Mouse (Mus musculus): ENCODE measurements at regions not wholly inside any gene's neighbourhood (a gene's known extent, or its start where the extent isn't known, plus 50 kb on each side); places are given as distances from the start of the nearest gene placed in this dataset.

- no peak for DNase-seq
Observed at GRCm38 (mm10) chr15:97188545-97188944, 58.4 kb upstream of the Pced1b start.

GRCm38 (mm10) chr15:97187831-97188230 is 59.1 kb upstream of the Pced1b start:
- DNase-seq: no peak

GRCm38 (mm10) chr15:97186034-97186433 is 60.9 kb upstream of the Pced1b start:
- DNase-seq: peak in 1 of 2 experiments; percentile 35

- DNase-seq: no peak
Observed at GRCm38 (mm10) chr15:97182617-97183038, 64.3 kb upstream of the Pced1b start.

GRCm38 (mm10) chr15:97180970-97181669 is 65.8 kb upstream of the Pced1b start:
- no peak for DNase-seq

- DNase-seq: no peak
Observed at GRCm38 (mm10) chr15:97178286-97178685, 68.6 kb upstream of the Pced1b start.

- no peak for DNase-seq
Observed at GRCm38 (mm10) chr15:97177806-97178205, 69.1 kb upstream of the Pced1b start.

GRCm38 (mm10) chr15:97174989-97175388 is 71.9 kb upstream of the Pced1b start:
- DNase-seq: peak; percentile 18 to 22

GRCm38 (mm10) chr15:97173233-97173632 is 73.7 kb upstream of the Pced1b start:
- DNase-seq: no peak

- DNase-seq: peak in 1 of 2 experiments; percentile 39
Observed at GRCm38 (mm10) chr15:97170074-97170473, 76.8 kb upstream of the Pced1b start.

- DNase-seq: peak in 1 of 2 experiments; percentile 13
Observed at GRCm38 (mm10) chr15:97169381-97169780, 77.5 kb upstream of the Pced1b start.

GRCm38 (mm10) chr15:97167116-97167515 is 79.8 kb upstream of the Pced1b start:
- DNase-seq: no peak

GRCm38 (mm10) chr15:97164616-97165015 is 82.3 kb upstream of the Pced1b start:
- peak; percentile 17 to 25 for DNase-seq

GRCm38 (mm10) chr15:97163971-97164370 is 82.9 kb upstream of the Pced1b start:
- no peak for DNase-seq

GRCm38 (mm10) chr15:97163090-97163489 is 83.8 kb upstream of the Pced1b start:
- no peak for DNase-seq

GRCm38 (mm10) chr15:97162305-97162704 is 84.6 kb upstream of the Pced1b start:
- no peak for DNase-seq

- DNase-seq: no peak
Observed at GRCm38 (mm10) chr15:97161530-97161929, 85.4 kb upstream of the Pced1b start.

GRCm38 (mm10) chr15:97152354-97152753 is 94.6 kb upstream of the Pced1b start:
- no peak for DNase-seq

- DNase-seq: no peak
Observed at GRCm38 (mm10) chr15:97151793-97152192, 95.1 kb upstream of the Pced1b start.

- DNase-seq: no peak
Observed at GRCm38 (mm10) chr15:97150983-97151735, 95.4 kb upstream of the Slc38a4 start.

- DNase-seq: no peak
Observed at GRCm38 (mm10) chr15:97141958-97142357, 86.2 kb upstream of the Slc38a4 start.

GRCm38 (mm10) chr15:97138265-97138664 is 82.5 kb upstream of the Slc38a4 start:
- DNase-seq: no peak

- DNase-seq: peak; percentile 20 to 63
Observed at GRCm38 (mm10) chr15:97135291-97135690, 79.5 kb upstream of the Slc38a4 start.

- DNase-seq: no peak
Observed at GRCm38 (mm10) chr15:97127771-97128170, 72.0 kb upstream of the Slc38a4 start.
